ENCODE assay signal across 25 mouse cellular contexts in the genomic region with DNA sequence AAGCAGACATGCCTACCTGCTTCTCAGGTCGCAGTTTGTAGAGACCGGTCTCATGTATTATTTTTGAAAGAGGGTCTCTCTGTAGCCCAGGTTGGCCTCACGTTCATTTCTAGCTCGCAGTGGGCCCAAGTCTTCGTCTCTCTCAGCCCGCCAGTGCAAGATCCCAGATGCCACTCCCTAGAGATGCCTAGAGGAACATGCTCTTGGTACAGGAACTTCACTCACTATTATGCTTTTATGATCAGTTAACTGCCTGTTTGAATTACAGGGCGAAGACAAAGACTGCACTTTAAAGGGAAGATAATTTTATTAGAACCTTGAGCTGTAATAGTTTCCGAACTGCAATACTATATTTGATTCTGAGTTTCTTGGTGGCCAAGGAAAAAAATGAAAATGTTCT.
"Had no signal": no experiment of that assay in that cellular context is flagged by ENCODE, and none has a peak within 500 bp of the region (broad histone marks: within the 10 kb centered on the region; RNA-seq: fewer than 3 reads in every experiment).

No protein-coding gene starts in this region.

- H3K9ac ChIP-seq: heart, embryonic 12.5 days; heart, embryonic 15.5 days; hindbrain, embryonic 12.5 days; hindbrain, embryonic 15.5 days; limb, embryonic 12.5 days; liver, embryonic 12.5 days; liver, embryonic 14.5 days had no signal

- H3K27me3 ChIP-seq: heart, embryonic 12.5 days; heart, embryonic 15.5 days; hindbrain, embryonic 12.5 days; hindbrain, embryonic 15.5 days; limb, embryonic 12.5 days; liver, embryonic 12.5 days had no signal

- H3K9me3 ChIP-seq: heart, embryonic 15.5 days; hindbrain, embryonic 15.5 days; liver, embryonic 12.5 days had no signal

- ATAC-seq: hindbrain, postnatal 0 days; liver, embryonic 12.5 days had no signal

- H3K36me3 ChIP-seq: heart, embryonic 15.5 days; hindbrain, embryonic 12.5 days; liver, embryonic 12.5 days had no signal

- H3K27ac ChIP-seq: gastrocnemius, adult 2 months; heart, embryonic 10.5 days; heart, embryonic 15.5 days; hindbrain, embryonic 10.5 days; hindbrain, embryonic 12.5 days; hindbrain, embryonic 15.5 days; hindbrain, postnatal 0 days; limb, embryonic 12.5 days; liver, embryonic 12.5 days; liver, embryonic 14.5 days had no signal

- DNase-seq: gastrocnemius, adult 2 months; gastrocnemius, postnatal 10 days; gastrocnemius, postnatal 25 days; heart, adult 18-20 months; heart, postnatal 14 days; heart, postnatal 4 days; kidney, adult 18-20 months; kidney, adult 8-10 months; kidney, postnatal 10 days; kidney, postnatal 25 days; kidney, postnatal 4 days; layer of hippocampus, adult 9-11 months; layer of hippocampus, postnatal 36 days; left cerebral cortex, postnatal 4 days; lung, adult 18-20 months had no signal

- H3K4me3 ChIP-seq: gastrocnemius, adult 2 months; heart, embryonic 10.5 days; heart, embryonic 12.5 days; heart, embryonic 15.5 days; hindbrain, embryonic 10.5 days; hindbrain, embryonic 12.5 days; hindbrain, embryonic 15.5 days; limb, embryonic 12.5 days; liver, embryonic 12.5 days had no signal

- H3K4me2 ChIP-seq: heart, embryonic 12.5 days; heart, embryonic 15.5 days; hindbrain, embryonic 12.5 days; hindbrain, embryonic 15.5 days; limb, embryonic 12.5 days; liver, embryonic 12.5 days had no signal

- H3K4me1 ChIP-seq: hindbrain, embryonic 12.5 days; hindbrain, embryonic 15.5 days had no signal
